Mouse (Mus musculus) bone marrow macrophage, adult 2 months (primary cell): Measurements from ENCODE around the gene Mgat4c.

Experiments
- CTCF ChIP-seq: IDR thresholded peaks from 2 replicates; pipeline ENCODE4 v1.5.1; 2012; ENCODE audit warnings: low read depth, mild to moderate bottlenecking, low read length, moderate library complexity
- POLR2A ChIP-seq: IDR thresholded peaks from 2 replicates; pipeline ENCODE4 v1.6.1; 2012; ENCODE audit warnings: mild to moderate bottlenecking, low read depth, low read length, borderline replicate concordance

DNA sequence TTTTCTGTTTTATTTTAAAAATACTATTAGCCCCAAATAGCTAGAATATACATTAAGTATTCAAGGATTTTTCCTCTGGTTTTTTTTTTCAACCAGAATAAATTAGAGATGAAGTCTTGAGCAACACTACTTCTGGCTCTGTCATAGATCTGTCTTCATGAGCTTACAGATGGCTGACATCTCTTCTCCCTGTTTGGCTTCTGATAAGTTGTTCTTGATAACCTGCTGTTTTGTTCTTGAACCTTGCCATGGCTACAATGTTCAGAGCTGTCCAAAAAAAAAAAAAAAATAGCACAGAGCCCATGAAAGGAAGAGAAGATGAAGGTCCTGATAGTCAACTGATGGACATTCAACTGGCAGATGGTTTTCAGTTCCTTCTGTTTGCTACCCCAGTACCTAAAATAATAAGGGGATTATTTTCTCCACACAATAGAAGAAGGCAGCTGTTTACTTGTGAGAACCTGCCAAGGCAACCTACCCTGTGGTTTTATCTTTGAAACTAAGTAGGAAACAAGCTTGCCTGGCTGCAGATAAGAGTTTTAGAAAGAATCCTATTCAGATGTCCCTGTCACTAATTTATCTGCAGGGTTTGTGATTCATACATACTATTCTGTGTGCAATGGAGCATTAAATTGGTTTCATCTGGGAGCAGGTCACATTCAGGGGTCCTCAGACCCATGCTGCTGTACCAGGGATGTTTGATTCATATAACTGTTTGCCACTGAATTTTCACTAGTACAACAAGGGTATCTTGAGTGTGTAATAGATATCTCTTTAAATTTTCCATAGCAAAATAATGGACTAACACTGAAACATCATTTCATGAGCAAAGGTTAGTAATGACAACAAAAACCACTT lies 393.5 kb downstream of the Mgat4c start:
- TF ChIP-seq CTCF (no peak), POLR2A (no peak)
